Mouse (Mus musculus) layer of hippocampus, postnatal 14 days (tissue): ENCODE measurements around the gene Mfsd4b2. TPM values are rescaled to one million over a fixed set of nuclear protein-coding genes. Genes with fewer than 3 reads are reported as not detected.

Experiments used
- DNase-seq, 2 experiments: peaks; one replicate each; pipeline ENCODE4 v3.0.0; 2021 to 2022; ENCODE audit warnings: low spot score in 2 of 2, mixed read lengths in 1 of 2
- total RNA-seq, 2 experiments: library from RNA; stranded (reverse); gene quantifications; 2 replicates each; pipeline ENCODE4 v1.2.3; 2021

Gene Mfsd4b2
- total RNA-seq, 2 experiments from 2014 or later, result 0.18 to 0.21 TPM

DNA sequence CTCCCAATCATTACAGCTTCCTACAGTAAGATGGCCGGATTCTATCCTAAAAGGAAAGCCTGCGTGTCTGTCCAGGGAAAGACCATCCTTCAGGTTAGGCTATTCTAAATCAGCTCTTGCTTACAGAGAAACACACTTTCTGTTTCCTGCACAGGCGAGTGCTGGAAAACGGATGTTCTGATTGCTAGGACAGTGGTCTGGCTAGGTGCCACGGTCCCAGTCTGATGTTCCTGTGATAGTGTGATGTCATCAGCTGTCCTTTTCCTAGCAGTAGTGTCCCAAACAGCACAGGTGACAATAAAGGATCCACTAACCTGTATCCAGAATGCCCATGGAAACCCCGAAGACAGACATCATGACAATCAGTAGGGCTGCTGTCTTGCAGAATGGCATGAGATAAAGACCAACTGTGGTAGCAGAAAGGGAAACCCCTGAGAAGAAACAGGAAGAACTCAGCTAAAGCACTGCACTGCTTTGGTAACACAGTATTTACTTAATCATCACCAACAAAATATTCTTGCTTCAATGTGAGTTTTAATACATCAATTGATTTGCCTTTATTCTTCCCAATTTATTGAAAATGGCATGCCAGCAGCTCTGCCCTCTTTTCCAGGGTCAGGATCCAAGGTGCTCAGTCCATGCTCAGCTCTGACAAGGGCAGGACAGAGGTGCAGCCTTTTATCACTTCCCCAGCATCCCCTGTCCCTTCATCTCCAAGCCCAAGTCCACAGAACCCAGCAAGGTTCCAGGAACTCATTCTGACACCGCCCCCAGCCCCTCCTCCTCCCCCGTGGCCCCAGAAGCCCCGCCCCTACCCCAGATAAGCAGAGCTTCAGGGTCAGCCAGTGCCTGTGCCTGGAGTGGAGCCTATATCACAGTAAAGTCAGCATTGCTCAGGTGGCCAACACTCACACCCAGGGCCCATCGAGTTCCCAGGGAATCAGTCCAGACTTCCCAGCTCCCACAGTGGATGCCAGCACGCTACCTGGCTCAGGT, 32.7 kb downstream of the Mfsd4b2 start:
- no peak for DNase-seq

DNA sequence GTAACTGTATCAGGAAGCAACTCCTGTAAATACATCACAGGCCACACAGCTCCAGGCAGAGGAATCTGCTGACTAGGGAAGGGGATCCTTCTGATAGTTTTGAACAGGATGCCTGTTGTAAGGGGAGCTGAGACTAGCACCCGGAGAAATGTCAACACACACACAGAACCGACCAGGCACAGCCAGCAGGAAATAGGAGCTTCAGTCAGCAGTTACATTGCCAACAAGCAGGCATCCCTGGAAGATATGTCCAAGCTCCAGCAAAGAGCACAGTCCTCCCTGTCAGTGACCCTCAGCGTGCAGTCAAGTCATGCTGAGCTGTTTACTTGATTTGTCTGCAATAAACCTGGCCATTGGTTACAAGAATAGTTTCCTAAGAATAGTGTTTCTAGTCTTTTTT, 38.1 kb downstream of the Mfsd4b2 start:
- no peak for DNase-seq

Other genes starting within 250 kb of the Mfsd4b2 start
- 10 to 100 TPM; 60.3 to 61.9 TPM for gene Rev3l, start 194.8 kb downstream of the Mfsd4b2 start, total RNA-seq
- gene Mfsd4b4, start 27.7 kb downstream of the Mfsd4b2 start, total RNA-seq, result 1 to 10 TPM; 6.9 to 7.3 TPM
- gene Mfsd4b3, start 33.2 kb upstream of the Mfsd4b2 start, total RNA-seq, result under 1 TPM in 1 of 2 experiments, not detected in 1; 0.39 TPM
- gene Mfsd4b5, start 59.7 kb upstream of the Mfsd4b2 start, total RNA-seq, result under 1 TPM; 0.25 to 0.45 TPM
- 1 to 10 TPM in 1 of 2 experiments, under 1 TPM in 1; 0.12 to 1.2 TPM for gene Mfsd4b1, start 98.3 kb upstream of the Mfsd4b2 start, total RNA-seq
- gene Slc16a10, start 215.3 kb upstream of the Mfsd4b2 start, total RNA-seq, result 1 to 10 TPM; 1.4 to 1.8 TPM